Mouse (Mus musculus) liver, adult 2 months (tissue): ENCODE results near the gene Prickle4. TPM values are rescaled to one million over a fixed set of nuclear protein-coding genes. Genes with fewer than 3 reads are reported as not detected.

Experiments
- DNase-seq: peaks from one replicate; pipeline ENCODE4 v3.0.0-alpha.2; 2011; ENCODE audit warnings: low read depth, low spot score; ENCODE audit errors: extremely low read depth
- H3K27ac ChIP-seq: fragments of 200-500 bp; replicated peaks from 2 replicates; pipeline ENCODE4 v1.5.1; 2012; ENCODE audit warnings: low read depth, mild to moderate bottlenecking, control low read depth, inconsistent platforms, low read length; ENCODE audit not compliant: insufficient read depth
- H3K27me3 ChIP-seq: fragments of 200-500 bp; 2 replicates; pipeline ENCODE4 v1.6.1; 2012; ENCODE audit warnings: mild to moderate bottlenecking, moderate library complexity, low read length, inconsistent platforms; ENCODE audit not compliant: control insufficient read depth, insufficient read depth
- H3K36me3 ChIP-seq: fragments of 200-500 bp; 2 replicates; pipeline ENCODE4 v1.6.1; 2012; ENCODE audit warnings: low read length, inconsistent platforms; ENCODE audit not compliant: control insufficient read depth, insufficient read depth
- H3K4me1 ChIP-seq: fragments of 200-500 bp; 2 replicates; pipeline ENCODE4 v1.6.1; 2011; ENCODE audit warnings: low read length; ENCODE audit not compliant: control insufficient read depth, insufficient read depth
- H3K4me3 ChIP-seq: fragments of 200-500 bp; 2 replicates; pipeline ENCODE4 v1.5.1; 2011; ENCODE audit warnings: low read depth, mild to moderate bottlenecking, control low read depth, low read length, moderate library complexity; ENCODE audit not compliant: insufficient read depth
- H3K79me2 ChIP-seq: fragments of 200-500 bp; 2 replicates; pipeline ENCODE4 v1.6.1; 2012; ENCODE audit warnings: inconsistent platforms, mild to moderate bottlenecking, low read length, moderate library complexity; ENCODE audit not compliant: control insufficient read depth, insufficient read depth
- H3K9ac ChIP-seq: fragments of 200-500 bp; 2 replicates; pipeline ENCODE4 v1.6.1; 2012; ENCODE audit warnings: low read depth, mild to moderate bottlenecking, control low read depth, inconsistent platforms, low read length
- CTCF ChIP-seq: fragments of 200-500 bp; IDR thresholded peaks from 2 replicates; pipeline ENCODE4 v1.5.1; 2011; ENCODE audit warnings: low read depth, low read length, control low read depth
- POLR2A ChIP-seq: fragments of 200-500 bp; IDR thresholded peaks from 2 replicates; pipeline ENCODE4 v1.6.1; 2011; ENCODE audit warnings: low read length, control low read depth; ENCODE audit not compliant: insufficient read depth; ENCODE audit errors: extremely low read depth
- WGBS: fragments of 180-500 bp; shearing (Covaris S2); methylation state at CpG from one replicate; pipeline ENCODE4 v1.1.7; 2018; 5-methylcytosine and 5-hydroxymethylcytosine counted together
- polyA plus RNA-seq: library from polyadenylated mRNA; depleted of rRNA; stranded (reverse); fragments of >200 nt; gene quantifications from 2 replicates; pipeline ENCODE4 v1.2.3, GENCODE M21; 2012
- total RNA-seq: library from RNA; depleted of rRNA; stranded (reverse); fragments of >200 nt; gene quantifications from 2 replicates; pipeline ENCODE4 v1.2.3, GENCODE M21; 2014

The Prickle4 gene
- total and polyA plus RNA-seq, 2 experiments = 2.0 to 9.9 TPM

DNA sequence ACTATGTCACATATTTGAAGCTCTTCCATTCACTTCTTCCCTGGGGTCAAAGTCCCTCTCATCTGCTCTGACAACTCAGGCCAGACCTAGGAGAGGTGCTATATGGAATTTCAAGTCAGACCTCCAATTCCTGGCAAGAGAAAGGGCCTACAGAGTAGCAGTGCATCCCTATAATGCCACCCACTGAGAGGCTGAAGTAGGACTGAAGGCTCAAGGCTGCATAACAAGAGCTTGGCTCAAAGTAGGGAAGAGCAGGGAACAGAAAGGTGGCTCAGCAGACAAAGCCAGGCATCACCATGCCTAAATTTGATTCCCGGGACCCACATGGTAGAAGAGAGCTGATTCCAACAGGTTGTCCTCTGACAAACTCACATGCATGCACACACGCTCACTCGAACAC lies 2.9 kb downstream of the Prickle4 start:
- WGBS = 97% methylated on average over 3 of the region's 3 CpGs
- no peaks in the 10 kb centered on the region for H3K36me3 ChIP-seq
- H3K4me3 ChIP-seq = no peak overlapping the region
- no peaks in the 10 kb centered on the region for H3K27me3 ChIP-seq
- no peak overlapping the region for H3K9ac ChIP-seq
- TF ChIP-seq CTCF (no peak), POLR2A (no peak)
- no peak overlapping the region for H3K27ac ChIP-seq
- H3K4me1 ChIP-seq = peaks cover 12% of the 10 kb centered on the region
- no peaks in the 10 kb centered on the region; the same call in 1 of the 2 replicates for H3K79me2 ChIP-seq
- no peak for DNase-seq

DNA sequence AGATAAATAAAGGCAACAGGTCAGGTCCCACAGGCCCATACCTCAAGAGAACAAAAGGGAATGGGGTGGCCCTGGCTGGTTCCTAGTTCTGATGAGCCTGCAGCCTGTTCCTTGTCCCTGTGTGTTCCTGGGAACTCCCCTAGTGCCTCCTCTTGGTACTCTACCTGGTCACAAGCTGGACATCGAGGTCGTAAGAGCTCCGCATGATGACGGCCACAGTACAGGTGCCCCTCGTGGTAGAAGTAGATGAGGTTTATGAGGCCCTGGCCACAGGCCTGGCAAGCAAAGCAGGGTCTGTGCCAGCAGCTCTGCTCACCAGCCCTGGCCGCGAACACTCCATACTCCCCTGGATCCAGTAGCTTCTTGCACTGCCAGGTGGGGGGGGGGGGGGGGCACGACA lies 4.6 kb downstream of the Prickle4 start:
- no peak overlapping the region for H3K4me3 ChIP-seq
- H3K4me1 ChIP-seq = peaks cover 9% of the 10 kb centered on the region
- TF ChIP-seq POLR2A = no peak
- TF ChIP-seq CTCF = no peak
- no peaks in the 10 kb centered on the region; the same call in 1 of the 2 replicates for H3K79me2 ChIP-seq
- WGBS = 88% methylated on average over 6 of the region's 8 CpGs
- no peak overlapping the region for H3K27ac ChIP-seq
- peaks cover 2% of the 10 kb centered on the region; the same call in 1 of the 2 replicates for H3K36me3 ChIP-seq
- no peak overlapping the region for H3K9ac ChIP-seq
- DNase-seq = no peak
- H3K27me3 ChIP-seq = no peaks in the 10 kb centered on the region

DNA sequence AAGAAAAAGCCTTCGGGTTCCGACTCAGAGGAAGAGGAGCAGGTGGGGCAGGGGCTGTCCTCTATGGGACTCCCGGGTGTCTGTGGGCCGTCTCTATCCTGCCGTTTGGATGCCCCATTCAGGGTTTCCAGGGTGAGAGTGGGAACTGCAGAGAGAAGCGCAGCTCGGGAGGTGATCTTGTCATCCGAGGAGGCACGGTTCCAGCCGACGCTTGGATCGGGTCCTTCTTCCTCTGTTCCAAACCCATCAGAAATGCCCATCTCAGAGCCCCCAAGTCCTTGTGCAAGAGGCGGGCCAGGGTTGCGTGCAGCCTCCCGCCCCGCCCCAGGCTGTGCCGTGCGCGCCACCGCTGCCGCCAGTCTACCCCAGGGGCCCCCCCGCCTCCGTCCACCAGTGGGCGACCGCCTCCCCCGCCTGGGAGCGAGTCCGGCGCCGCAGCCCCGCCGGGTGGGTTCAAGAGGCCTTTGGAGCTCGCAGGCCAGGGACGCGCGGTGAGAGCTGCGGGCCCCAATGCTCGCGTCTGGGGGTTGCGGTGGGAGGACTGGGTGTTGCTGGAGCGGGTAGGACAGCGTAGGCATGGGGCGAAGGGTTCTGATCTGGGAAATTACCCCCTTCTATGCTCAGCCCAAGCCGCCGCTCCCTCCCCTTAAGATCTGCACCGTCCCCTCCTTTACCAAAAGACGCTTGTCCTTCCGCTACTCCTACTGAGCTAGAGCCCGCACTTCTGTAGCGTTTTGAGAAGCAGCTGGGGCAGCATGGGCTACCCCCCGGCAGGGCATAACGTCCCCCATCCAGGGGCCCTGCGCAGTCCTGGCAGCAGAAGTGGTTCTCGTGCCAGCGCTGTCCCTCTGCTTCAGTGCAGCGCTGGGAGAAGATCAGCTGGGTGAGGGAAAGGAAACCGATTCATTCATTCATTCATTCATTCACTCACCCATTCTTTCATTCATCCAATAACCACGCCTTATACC lies 5.6 kb downstream of the Prickle4 start, which contains the start of gene Frs3:
Gene Frs3, plus strand, starts transcription at position 423 of the 968 bp plus-strand sequence.
- no peak for DNase-seq
- Histone ChIP-seq H3K4me1 (peaks cover 7% of the 10 kb centered on the region), H3K4me3 (peak within 1 kb of the TSS; percentile 82), H3K27me3 (no peaks in the 10 kb centered on the region), H3K36me3 (peaks cover 8% of the 10 kb centered on the region; the same call in 1 of the 2 replicates), H3K9ac (peak within 1 kb of the TSS; percentile 86), H3K27ac (peak within 1 kb of the TSS; percentile 81), H3K79me2 (no peaks in the 10 kb centered on the region; the same call in 1 of the 2 replicates)
- 0 out of 2 replicates have a peak, but pooled peaks have one; percentile 3 for TF ChIP-seq POLR2A
- no peak for TF ChIP-seq CTCF
- 13% methylated on average over 58 of the region's 58 CpGs for WGBS

DNA sequence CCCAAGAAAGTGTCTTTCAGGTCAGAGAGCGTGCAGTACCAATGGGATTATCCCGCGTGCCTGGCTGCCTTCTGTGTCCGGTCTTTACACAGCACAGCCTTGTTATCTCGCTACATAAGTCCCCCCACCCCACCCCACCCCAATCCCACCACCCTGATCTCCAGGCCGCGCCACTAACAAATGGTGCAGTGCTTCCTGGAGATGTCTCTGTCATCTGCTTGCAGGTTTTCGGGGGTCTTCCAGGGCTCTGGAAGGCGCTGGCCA lies 6.3 kb downstream of the Prickle4 start, which contains the start of gene Tomm6:
Gene Tomm6, minus strand, starts transcription at position 43 of the 264 bp plus-strand sequence.
- DNase-seq = no peak
- Histone ChIP-seq H3K27ac (peak within 1 kb of the TSS; percentile 81), H3K9ac (peak within 1 kb of the TSS; percentile 86), H3K4me3 (peak within 1 kb of the TSS; percentile 82), H3K27me3 (no peaks in the 10 kb centered on the region), H3K36me3 (peaks cover 8% of the 10 kb centered on the region; the same call in 1 of the 2 replicates), H3K4me1 (peaks cover 7% of the 10 kb centered on the region), H3K79me2 (no peaks in the 10 kb centered on the region; the same call in 1 of the 2 replicates)
- 0% methylated on average over 9 of the region's 9 CpGs for WGBS
- TF ChIP-seq CTCF = no peak
- no peak for TF ChIP-seq POLR2A

DNA sequence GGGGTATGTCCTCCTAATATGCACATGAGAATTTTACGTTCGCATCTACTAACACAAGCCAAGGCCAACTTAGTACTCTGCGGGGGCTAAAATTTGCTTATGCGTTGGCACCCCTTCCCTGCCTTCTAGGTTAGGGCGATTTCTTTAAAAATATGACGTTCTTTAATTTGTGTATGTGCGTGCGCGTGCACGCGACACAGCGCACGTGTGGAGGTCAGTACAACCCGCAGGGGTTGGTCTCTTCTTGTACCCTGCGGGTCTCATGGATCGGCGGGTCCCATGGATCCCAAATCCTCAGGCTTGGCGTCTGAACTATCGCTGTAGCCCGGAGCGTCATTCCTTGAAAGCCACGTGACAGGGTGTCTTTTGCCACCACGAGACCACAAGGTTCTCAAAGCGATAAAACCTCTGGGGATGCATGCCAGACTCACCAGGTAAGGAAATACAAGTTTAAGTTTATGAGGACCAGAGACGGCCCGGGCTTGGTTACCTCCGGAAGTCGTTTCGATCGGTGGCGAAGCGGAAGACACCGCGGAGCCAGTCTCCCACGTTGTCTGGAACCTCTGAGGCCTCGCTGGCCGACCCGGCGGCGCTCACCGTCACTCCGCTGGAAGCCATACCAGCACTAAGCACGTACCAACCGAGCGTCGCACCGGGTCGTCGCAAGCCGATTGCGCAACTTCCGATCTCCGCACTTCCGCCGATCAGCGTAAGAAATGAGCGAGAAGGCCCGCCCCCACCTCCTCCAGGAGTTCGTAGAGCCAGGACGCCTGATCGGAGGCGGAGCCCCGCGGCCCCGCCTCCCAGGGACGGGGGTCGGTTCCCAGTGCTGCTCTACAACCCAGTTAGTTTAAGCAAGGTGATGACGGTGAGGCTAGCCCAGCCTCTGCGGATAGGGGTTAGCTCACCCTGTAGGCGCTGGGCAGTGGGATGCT lies 6.9 kb downstream of the Prickle4 start:
- Histone ChIP-seq H3K79me2 (no peaks in the 10 kb centered on the region; the same call in 1 of the 2 replicates), H3K4me3 (peak overlapping the region; percentile 82), H3K4me1 (peaks cover 7% of the 10 kb centered on the region), H3K36me3 (peaks cover 8% of the 10 kb centered on the region; the same call in 1 of the 2 replicates), H3K27me3 (no peaks in the 10 kb centered on the region), H3K27ac (peak overlapping the region; percentile 81), H3K9ac (peak overlapping the region; percentile 86)
- DNase-seq = peak; percentile 93
- TF ChIP-seq POLR2A = peak; percentile 80
- no peak for TF ChIP-seq CTCF
- WGBS = under 1% methylated on average over 70 of the region's 70 CpGs
